Mouse (Mus musculus) T-cell, adult 66 days (primary cell): ENCODE results near the gene Slc20a1. TPM values are rescaled to one million over a fixed set of nuclear protein-coding genes. Genes with fewer than 3 reads are reported as not detected.

Experiments
- total RNA-seq, 2 experiments: library from RNA; stranded (reverse); gene quantifications; 3 replicates in 1 of 2; 4 replicates in 1 of 2; pipeline ENCODE4 v1.2.4; 2023

Slc20a1 gene
- 100 to 1,000 TPM; 254 to 256 TPM for total RNA-seq

DNA sequence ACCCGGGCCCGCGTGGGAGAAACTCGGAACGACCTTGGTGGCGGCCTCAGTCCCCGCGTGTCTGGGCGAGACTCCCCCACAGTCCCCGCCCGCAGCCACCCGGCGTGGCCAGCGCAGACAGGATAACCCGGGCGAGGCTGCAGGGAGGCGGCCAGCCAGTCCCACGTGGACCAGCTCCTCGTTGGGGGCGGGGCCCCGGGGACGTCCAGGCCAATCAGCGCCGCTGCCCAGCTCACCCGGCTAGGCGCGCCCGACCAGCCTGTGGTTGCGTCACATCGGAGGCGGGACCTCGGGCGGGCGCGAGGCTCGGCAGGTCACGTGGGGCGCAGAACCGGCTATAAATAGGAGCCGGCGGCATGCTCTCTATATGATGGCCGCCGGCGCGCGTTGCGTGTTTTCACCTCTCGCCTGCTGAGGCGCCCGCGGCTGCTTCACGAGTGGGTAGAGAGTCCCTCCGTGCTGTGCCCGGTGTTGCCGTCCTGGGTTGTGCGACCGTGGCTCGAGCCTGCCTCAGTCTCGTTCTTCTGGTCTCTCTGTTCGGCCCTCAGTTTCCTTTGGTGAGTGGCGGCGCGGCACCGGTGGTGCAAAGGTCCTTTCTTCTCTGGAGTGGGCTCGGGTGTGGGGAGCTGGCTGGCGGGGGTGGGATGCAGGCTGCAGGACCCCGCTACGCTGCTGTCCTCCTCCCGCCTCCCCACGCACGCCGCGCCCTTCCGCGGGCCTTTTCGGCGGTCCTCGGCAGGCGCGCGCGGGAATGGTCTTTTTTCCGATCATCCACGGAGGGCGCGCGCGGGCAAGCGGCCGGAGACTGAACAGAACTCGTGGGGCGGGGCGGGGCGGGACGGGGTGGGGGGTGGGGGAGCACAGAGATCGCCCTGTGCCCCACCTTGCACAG is at the start of gene Slc20a1:
Gene Slc20a1, plus strand, starts transcription at position 329 of the 892 bp plus-strand sequence.

Other genes with a start within 250 kb of the Slc20a1 start
- gene Zc3h6, start 231.4 kb upstream of the Slc20a1 start, total RNA-seq, result 10 to 100 TPM; 10.5 to 15.7 TPM
- gene Gm10762, start 231.0 kb upstream of the Slc20a1 start, total RNA-seq, result 1 to 10 TPM; 3.3 to 5.8 TPM
- not detected for gene Vinac1, start 150.6 kb upstream of the Slc20a1 start, total RNA-seq
- 1 to 10 TPM; 8.4 to 8.6 TPM for gene Ttl, start 132.8 kb upstream of the Slc20a1 start, total RNA-seq
- 10 to 100 TPM; 54.0 to 59.4 TPM for gene Polr1b, start 97.8 kb upstream of the Slc20a1 start, total RNA-seq
- gene Chchd5, start 69.1 kb upstream of the Slc20a1 start, total RNA-seq, result 10 to 100 TPM; 13.8 to 16.9 TPM
- 1 to 10 TPM in 1 of 2 experiments, under 1 TPM in 1; 0.89 to 2.7 TPM for gene Ckap2l, start 98.4 kb downstream of the Slc20a1 start, total RNA-seq
- not detected for gene Il1a, start 111.2 kb downstream of the Slc20a1 start, total RNA-seq
- gene Il1b, start 172.4 kb downstream of the Slc20a1 start, total RNA-seq, result 1 to 10 TPM in 1 of 2 experiments, not detected in 1; 1.3 TPM